Mouse (Mus musculus) neural tube, embryonic 12.5 days (tissue): ENCODE results near the gene Kctd17. TPM values are rescaled to one million over a fixed set of nuclear protein-coding genes. Genes with fewer than 3 reads are reported as not detected.

ENCODE experiments used
- ATAC-seq: fragments of 200-750 bp; cut with Nextera tagmentation; 2 replicates; pipeline ENCODE4 v1.8.0; 2017; ENCODE audit warnings: low read depth, mild to moderate bottlenecking, moderate TSS enrichment, moderate library complexity; ENCODE audit not compliant: low FRiP score
- H3K27ac ChIP-seq: fragments of 300-500 bp; sonication (generic); 2 replicates; pipeline ENCODE4 v1.5.1; 2016
- H3K27me3 ChIP-seq: fragments of 300-500 bp; sonication (generic); replicated peaks from 2 replicates; pipeline ENCODE4 v1.6.1; 2016; ENCODE audit warnings: mild to moderate bottlenecking
- H3K36me3 ChIP-seq: fragments of 300-500 bp; sonication (generic); 2 replicates; pipeline ENCODE4 v1.6.1; 2016; ENCODE audit warnings: mild to moderate bottlenecking
- H3K4me1 ChIP-seq: fragments of 300-500 bp; sonication (generic); 2 replicates; pipeline ENCODE4 v1.6.1; 2016
- H3K4me2 ChIP-seq: fragments of 300-500 bp; sonication (generic); replicated peaks from 2 replicates; pipeline ENCODE4 v1.6.1; 2016; ENCODE audit warnings: mild to moderate bottlenecking
- H3K4me3 ChIP-seq: fragments of 300-500 bp; sonication (generic); 2 replicates; pipeline ENCODE4 v1.5.1; 2016
- H3K9ac ChIP-seq: fragments of 300-500 bp; sonication (generic); 2 replicates; pipeline ENCODE4 v1.6.1; 2016; ENCODE audit warnings: mild to moderate bottlenecking
- H3K9me3 ChIP-seq: fragments of 300-500 bp; sonication (generic); 2 replicates; pipeline ENCODE4 v1.6.1; 2016; ENCODE audit warnings: mild to moderate bottlenecking
- WGBS: fragments of 180-500 bp; shearing (Covaris S2); methylation state at CpG from one replicate; pipeline ENCODE4 v1.1.7; 2016; 5-methylcytosine and 5-hydroxymethylcytosine counted together
- polyA plus RNA-seq: library from polyadenylated mRNA; unstranded; fragments of >200 nt; fragmentation: Nextera tagmentation; extraction: Ambion mirVana; gene quantifications from 2 replicates; pipeline ENCODE4 v1.2.1, GENCODE M21; 2016

The Kctd17 gene
- polyA plus RNA-seq, 1 experiment from 2014 or later, result 91.9 TPM

DNA sequence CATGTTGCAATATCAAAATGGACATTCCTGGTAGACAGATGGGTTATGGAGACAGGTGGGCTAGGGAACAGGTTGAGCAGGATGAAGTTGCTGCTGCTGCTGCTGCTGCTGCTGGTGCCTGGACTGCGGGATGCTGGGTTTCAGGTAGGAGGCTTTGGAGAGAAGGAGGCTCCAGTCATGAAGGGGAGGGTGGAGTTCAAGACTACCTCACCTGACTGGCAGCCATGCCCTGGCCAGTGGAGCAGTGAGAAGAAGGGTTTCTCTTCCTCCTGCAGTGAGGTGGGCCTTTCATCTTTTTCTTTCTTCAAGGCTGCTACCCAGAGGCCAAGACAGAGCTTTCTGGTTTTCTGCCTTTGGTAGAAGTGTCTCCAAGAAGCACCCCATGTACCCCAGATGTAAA is 48.5 kb downstream of the Kctd17 start:
- no peak for ATAC-seq
- no peak overlapping the region for H3K9ac ChIP-seq
- 71% methylated on average over 1 of the region's 1 CpGs for WGBS
- no peaks in the 10 kb centered on the region for H3K36me3 ChIP-seq
- no peaks in the 10 kb centered on the region for H3K9me3 ChIP-seq
- no peak overlapping the region for H3K27ac ChIP-seq
- no peak overlapping the region for H3K4me3 ChIP-seq
- H3K27me3 ChIP-seq, result no peaks in the 10 kb centered on the region
- H3K4me2 ChIP-seq, result no peak overlapping the region
- no peaks in the 10 kb centered on the region; the same call in 1 of the 2 replicates for H3K4me1 ChIP-seq

DNA sequence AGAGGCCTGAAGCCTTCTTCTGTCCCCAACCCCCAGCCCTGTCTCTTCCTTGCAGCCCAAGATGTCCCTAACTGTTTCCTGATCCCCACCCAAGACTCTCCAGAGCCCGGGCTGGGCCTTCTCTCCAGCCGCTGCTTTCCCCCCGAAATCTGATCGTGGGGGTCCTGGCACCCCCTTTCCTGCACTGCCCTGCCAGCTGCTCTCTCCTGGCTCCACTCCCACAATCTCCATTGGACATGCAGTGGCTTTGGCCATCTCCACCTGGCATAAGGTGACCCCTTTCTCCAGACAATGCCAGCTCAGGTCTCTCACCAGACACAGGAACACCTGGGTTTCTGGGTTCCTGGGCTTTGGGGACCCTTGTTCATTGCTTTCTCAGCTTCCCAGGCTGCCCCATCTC is 49.7 kb downstream of the Kctd17 start:
- no peak for ATAC-seq
- no peak overlapping the region for H3K4me3 ChIP-seq
- no peak overlapping the region for H3K4me2 ChIP-seq
- no peaks in the 10 kb centered on the region for H3K4me1 ChIP-seq
- no peak overlapping the region for H3K27ac ChIP-seq
- 85% methylated on average over 4 of the region's 4 CpGs for WGBS
- no peaks in the 10 kb centered on the region for H3K9me3 ChIP-seq
- H3K27me3 ChIP-seq, result no peaks in the 10 kb centered on the region
- no peaks in the 10 kb centered on the region for H3K36me3 ChIP-seq
- H3K9ac ChIP-seq, result no peak overlapping the region

DNA sequence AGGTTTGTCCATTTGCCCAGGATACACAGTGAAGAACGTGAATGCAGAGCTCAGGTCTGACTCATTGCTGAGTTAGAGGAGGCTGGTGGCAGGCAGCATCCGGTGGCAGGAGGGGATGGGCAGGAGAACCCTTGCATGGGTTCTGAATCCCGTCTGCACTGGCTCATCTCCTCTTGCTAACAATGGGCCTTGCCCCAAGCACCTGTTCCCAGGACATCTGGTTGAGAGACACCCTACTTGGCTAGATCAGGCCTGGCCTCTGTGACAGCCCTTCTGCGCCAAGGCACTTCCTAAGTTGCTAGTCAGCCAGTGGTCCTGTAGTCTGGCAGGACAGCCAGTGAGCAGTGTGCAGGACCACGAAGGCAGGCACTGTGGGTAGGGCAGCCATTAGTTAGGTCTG is 51.1 kb downstream of the Kctd17 start:
- Histone ChIP-seq H3K9ac (no peak overlapping the region), H3K36me3 (no peaks in the 10 kb centered on the region), H3K4me2 (no peak overlapping the region), H3K27me3 (no peaks in the 10 kb centered on the region), H3K9me3 (no peaks in the 10 kb centered on the region), H3K4me1 (no peaks in the 10 kb centered on the region), H3K27ac (no peak overlapping the region), H3K4me3 (no peak overlapping the region)
- no peak for ATAC-seq
- WGBS, result 82% methylated on average over 5 of the region's 5 CpGs

DNA sequence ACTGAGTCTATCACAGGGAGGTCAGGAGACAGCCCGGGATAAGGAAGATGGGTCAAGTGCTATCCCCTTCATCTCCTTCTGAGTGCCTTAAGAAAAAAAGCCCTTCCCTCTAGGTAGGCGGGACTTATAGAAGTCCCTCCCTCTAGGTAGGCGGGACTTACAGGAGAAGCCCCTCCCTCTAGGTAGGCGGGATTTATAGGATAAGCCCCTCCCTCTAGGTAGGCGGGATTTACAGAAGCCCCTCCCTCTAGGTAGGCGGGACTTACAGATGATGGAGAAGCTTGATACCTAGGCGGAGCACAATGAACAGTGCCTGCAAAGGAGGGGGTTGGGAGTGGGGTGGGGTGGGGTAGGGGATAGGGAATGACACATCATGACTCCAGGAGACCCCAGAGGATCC is 51.7 kb downstream of the Kctd17 start:
- no peaks in the 10 kb centered on the region for H3K27me3 ChIP-seq
- H3K27ac ChIP-seq, result no peak overlapping the region
- H3K36me3 ChIP-seq, result no peaks in the 10 kb centered on the region
- H3K9ac ChIP-seq, result no peak overlapping the region
- ATAC-seq, result no peak
- H3K9me3 ChIP-seq, result no peaks in the 10 kb centered on the region
- H3K4me3 ChIP-seq, result no peak overlapping the region
- H3K4me2 ChIP-seq, result no peak overlapping the region
- no peaks in the 10 kb centered on the region for H3K4me1 ChIP-seq
- 77% methylated on average over 7 of the region's 7 CpGs for WGBS

DNA sequence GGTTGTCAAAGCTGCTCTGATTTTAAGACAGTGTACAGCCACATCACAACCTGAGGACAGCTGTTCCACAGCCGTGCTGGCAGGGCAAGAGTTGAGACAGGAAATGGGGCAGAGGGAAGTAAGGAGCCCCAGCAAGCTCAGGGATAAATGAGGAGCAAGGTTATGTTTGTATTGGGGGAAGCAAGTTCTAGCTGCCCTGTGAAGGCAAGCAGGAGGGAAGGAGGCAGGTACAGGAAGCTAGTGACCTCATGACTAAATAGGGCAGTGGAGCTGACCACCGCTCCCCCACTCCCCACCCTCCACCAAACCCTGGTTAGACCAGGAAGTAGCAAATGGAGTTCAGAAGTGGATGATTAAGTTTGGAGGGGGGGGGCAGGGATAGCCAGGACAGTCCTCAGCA is 52.6 kb downstream of the Kctd17 start:
- Histone ChIP-seq H3K9me3 (no peaks in the 10 kb centered on the region), H3K27ac (no peak overlapping the region), H3K36me3 (no peaks in the 10 kb centered on the region), H3K4me3 (no peak overlapping the region), H3K4me2 (no peak overlapping the region), H3K27me3 (no peaks in the 10 kb centered on the region), H3K4me1 (no peaks in the 10 kb centered on the region), H3K9ac (no peak overlapping the region)
- WGBS, result 82% methylated on average over 2 of the region's 2 CpGs
- ATAC-seq, result no peak

DNA sequence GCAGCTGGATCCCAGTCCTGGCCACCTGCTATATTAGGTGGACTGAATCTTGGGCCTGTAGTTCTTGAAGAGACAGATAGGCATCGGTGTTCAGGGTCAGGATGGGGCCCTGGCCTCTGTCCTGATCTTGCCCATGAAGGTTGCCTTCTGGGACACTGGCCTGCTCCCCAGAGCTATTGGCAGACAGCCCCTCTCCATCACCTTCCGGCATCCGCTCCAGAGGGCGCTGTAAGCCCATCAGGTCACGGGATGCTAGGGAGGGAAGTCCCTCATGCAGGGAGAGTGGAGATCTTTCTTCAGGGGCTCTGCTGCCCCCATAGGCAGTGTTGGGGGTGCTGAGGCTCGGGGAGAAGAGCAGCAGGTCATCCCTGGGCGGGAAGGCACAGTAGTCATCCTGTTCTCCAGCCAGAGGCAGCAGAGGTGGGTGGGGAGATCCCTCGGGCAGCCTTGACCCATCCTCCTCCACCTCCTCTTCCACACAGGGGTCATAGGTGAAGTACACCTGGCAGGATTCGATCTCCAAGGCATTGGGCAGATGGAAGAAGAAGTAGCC is 53.2 kb downstream of the Kctd17 start:
- Histone ChIP-seq H3K36me3 (no peaks in the 10 kb centered on the region), H3K9me3 (no peaks in the 10 kb centered on the region), H3K9ac (no peak overlapping the region), H3K4me2 (no peak overlapping the region), H3K27ac (no peak overlapping the region), H3K4me1 (no peaks in the 10 kb centered on the region), H3K27me3 (no peaks in the 10 kb centered on the region; the same call in 1 of the 2 replicates), H3K4me3 (no peak overlapping the region)
- no peak for ATAC-seq
- 59% methylated on average over 9 of the region's 9 CpGs for WGBS

DNA sequence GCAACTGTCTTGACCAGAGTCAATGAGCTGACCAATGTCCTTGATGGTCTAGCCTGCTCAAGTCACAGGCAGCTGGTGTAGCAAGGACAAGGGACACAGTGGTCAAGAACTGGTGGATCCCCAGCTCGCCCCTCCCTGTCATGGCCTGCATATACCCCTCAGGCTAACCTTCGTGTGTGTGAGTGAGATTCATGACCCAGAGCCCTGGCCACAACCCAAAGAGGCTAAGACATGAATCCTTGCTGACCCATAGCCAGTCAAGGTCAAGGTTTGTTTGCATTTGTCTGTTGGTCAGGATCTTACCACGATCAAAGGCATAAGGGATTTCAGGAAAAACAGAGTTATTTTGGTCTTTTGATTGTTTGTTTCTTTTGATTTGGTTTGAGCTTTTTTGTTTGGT is 54.2 kb downstream of the Kctd17 start:
- Histone ChIP-seq H3K4me3 (no peak overlapping the region), H3K36me3 (no peaks in the 10 kb centered on the region), H3K4me1 (no peaks in the 10 kb centered on the region), H3K27ac (no peak overlapping the region), H3K9me3 (no peaks in the 10 kb centered on the region), H3K27me3 (no peaks in the 10 kb centered on the region; the same call in 1 of the 2 replicates), H3K4me2 (no peak overlapping the region), H3K9ac (no peak overlapping the region)
- WGBS, result 70% methylated on average over 3 of the region's 3 CpGs
- ATAC-seq, result no peak

DNA sequence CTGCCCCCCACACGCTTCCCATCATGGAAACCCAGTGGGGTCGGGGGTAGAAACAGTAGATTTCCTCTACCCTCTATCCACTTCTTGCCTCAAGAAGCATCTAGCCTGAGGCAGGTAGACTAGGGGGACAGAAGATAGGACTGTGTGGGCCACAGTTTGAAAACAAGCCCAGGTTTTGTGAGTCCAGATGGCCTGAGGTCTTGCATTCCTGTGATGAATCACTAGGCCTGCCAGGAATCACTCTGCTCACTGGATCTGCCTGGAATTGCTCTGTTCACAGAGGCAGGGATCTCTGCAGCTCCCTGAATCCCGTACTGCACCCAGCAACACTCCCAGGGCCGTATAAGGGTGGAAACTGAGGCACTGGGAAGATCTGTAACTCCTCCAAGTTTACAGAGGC is 54.9 kb downstream of the Kctd17 start:
- Histone ChIP-seq H3K4me3 (no peak overlapping the region), H3K36me3 (no peaks in the 10 kb centered on the region), H3K4me2 (no peak overlapping the region), H3K9me3 (no peaks in the 10 kb centered on the region), H3K9ac (no peak overlapping the region), H3K4me1 (no peaks in the 10 kb centered on the region), H3K27me3 (no peaks in the 10 kb centered on the region; the same call in 1 of the 2 replicates), H3K27ac (no peak overlapping the region)
- 76% methylated on average over 4 of the region's 4 CpGs for WGBS
- ATAC-seq, result no peak

DNA sequence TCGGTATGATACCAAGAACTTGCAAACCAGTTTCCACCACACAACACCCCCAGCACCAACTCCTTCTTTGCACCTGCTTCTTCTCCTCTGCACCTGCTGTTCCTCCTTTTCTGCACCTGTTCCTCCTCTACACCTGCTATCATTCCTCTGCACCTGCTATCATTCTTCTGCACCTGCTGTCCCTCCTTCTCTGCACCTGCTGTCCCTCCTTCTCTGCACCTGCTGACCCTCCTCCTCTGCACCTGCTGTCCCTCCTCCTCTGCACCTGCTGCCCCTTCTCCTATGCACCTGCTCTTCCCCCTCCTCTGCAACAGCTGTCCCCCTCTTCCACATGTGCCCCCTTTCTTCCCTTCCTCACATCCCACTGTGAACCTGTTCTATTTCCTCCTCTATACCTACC is 58.2 kb downstream of the Kctd17 start:
- Histone ChIP-seq H3K4me2 (no peak overlapping the region), H3K27me3 (no peaks in the 10 kb centered on the region; the same call in 1 of the 2 replicates), H3K9me3 (no peaks in the 10 kb centered on the region), H3K4me1 (no peaks in the 10 kb centered on the region), H3K27ac (no peak overlapping the region), H3K36me3 (no peaks in the 10 kb centered on the region), H3K4me3 (no peak overlapping the region), H3K9ac (no peak overlapping the region)
- WGBS, result 100% methylated on average over 1 of the region's 1 CpGs
- no peak for ATAC-seq

DNA sequence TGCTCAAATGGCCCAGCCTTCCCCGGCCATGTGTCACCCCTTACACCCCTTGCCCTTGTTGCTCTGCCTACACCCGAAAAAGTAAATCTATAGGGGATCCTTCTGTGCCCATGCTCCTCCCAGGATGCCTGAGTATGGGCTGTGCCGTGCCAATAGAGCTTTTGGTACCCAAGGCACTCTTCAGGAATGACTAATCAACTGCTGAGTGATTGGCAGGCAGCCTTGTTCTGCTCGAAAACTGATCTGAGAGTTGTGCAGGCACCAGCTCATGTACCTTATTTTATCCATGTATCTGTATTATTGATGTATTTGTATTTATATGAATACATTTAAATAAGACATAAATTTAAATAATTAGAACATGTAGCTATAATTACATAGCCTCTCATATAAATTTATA is 58.7 kb downstream of the Kctd17 start:
- Histone ChIP-seq H3K9ac (no peak overlapping the region), H3K27ac (no peak overlapping the region), H3K27me3 (no peaks in the 10 kb centered on the region; the same call in 1 of the 2 replicates), H3K9me3 (no peaks in the 10 kb centered on the region), H3K4me1 (no peaks in the 10 kb centered on the region), H3K36me3 (no peaks in the 10 kb centered on the region), H3K4me3 (no peak overlapping the region), H3K4me2 (no peak overlapping the region)
- 71% methylated on average over 4 of the region's 4 CpGs for WGBS
- ATAC-seq, result no peak

Other genes with a start within 250 kb of the Kctd17 start
- gene Pvalb, start 222.2 kb upstream of the Kctd17 start, polyA plus RNA-seq, result 0.43 and 1.1 TPM in 2 replicates
- gene Ncf4, start 183.8 kb upstream of the Kctd17 start, polyA plus RNA-seq, result 3.4 and 4.6 TPM in 2 replicates
- 0.10 and 0.22 TPM in 2 replicates for gene Csf2rb2, start 122.8 kb upstream of the Kctd17 start, polyA plus RNA-seq
- gene Csf2rb, start 102.8 kb upstream of the Kctd17 start, polyA plus RNA-seq, result 1.2 TPM in 2 replicates
- not detected in 2 replicates for gene Tex33, start 32.7 kb upstream of the Kctd17 start, polyA plus RNA-seq
- gene Tst, start 22.7 kb upstream of the Kctd17 start, polyA plus RNA-seq, result 7.6 and 9.2 TPM in 2 replicates
- 2.1 and 2.8 TPM in 2 replicates for gene Mpst, start 22.1 kb upstream of the Kctd17 start, polyA plus RNA-seq
- 0.71 TPM in 1 of 2 replicates, not detected in the other for gene Tmprss6, start 40.1 kb downstream of the Kctd17 start, polyA plus RNA-seq
- not detected in 2 replicates for gene Il2rb, start 66.7 kb downstream of the Kctd17 start, polyA plus RNA-seq
- gene C1qtnf6, start 102.9 kb downstream of the Kctd17 start, polyA plus RNA-seq, result 7.1 and 8.7 TPM in 2 replicates
- 0.18 and 0.24 TPM in 2 replicates for gene Sstr3, start 116.1 kb downstream of the Kctd17 start, polyA plus RNA-seq
- gene Rac2, start 144.2 kb downstream of the Kctd17 start, polyA plus RNA-seq, result 7.7 and 9.0 TPM in 2 replicates
- 6.4 and 6.6 TPM in 2 replicates for gene Cyth4, start 168.5 kb downstream of the Kctd17 start, polyA plus RNA-seq